Mouse (Mus musculus) gastrocnemius, adult 8-10 months (tissue): ENCODE measurements around the gene Megf11. TPM values are rescaled to one million over a fixed set of nuclear protein-coding genes. Genes with fewer than 3 reads are reported as not detected.

ENCODE experiments used
- DNase-seq, 2 experiments: peaks; one replicate each; pipeline ENCODE4 v3.0.0; 2022; ENCODE audit warnings: low spot score in 2 of 2
- microRNA-seq: library from miRNA; unstranded; fragments of <30 nt; microRNA quantifications from one replicate; pipeline ENCODE4 v1.2.0, GENCODE M21; 2022
- total RNA-seq, 4 experiments: library from RNA; stranded (reverse); gene quantifications; 2 replicates each; pipeline ENCODE4 v1.2.4; 2022

Gene Megf11
- total RNA-seq, 4 experiments from 2014 or later = 0.05 to 0.13 (median 0.07) TPM

DNA sequence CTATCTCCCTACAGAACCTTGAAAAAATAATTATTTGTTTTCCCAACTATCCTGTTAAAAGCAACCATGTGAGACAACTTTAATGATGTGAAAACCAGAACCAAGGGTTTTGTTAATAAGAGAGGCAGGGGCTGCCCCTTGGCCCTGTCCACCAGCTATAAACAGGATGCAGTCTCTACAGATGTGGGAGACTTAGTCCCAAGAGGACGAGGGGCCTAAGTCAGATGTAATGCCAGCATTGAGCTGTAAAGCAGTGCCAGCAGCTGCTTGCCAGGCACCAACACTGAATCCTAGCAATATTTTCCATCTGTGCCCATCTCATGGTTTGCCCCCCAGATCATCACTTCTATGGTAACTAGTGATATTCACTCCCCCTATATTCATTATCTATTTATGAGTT, 357.0 kb downstream of the Megf11 start:
- DNase-seq = no peak

DNA sequence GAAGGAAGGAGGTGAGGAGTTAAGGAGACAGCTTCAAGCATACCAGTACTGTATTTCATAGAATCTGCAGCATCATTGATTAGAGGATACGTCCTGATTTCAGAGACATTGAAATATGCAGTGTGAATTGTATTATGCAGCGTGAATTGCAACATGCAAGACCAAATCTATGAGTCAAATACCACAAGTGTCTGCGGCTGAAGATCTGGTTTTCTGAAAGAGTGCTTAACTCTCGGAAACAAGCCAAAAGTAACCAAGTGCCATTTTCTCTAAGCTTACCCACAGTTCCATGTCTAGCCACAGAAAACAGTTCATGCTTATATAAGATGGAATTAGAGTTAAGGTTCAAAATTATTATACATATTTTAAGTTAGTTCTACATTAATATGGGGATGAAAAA, 362.3 kb downstream of the Megf11 start:
- DNase-seq = no peak

GRCm38 (mm10) chr9:64749314-64749713, 363.9 kb downstream of the Megf11 start:
- DNase-seq = no peak

DNA sequence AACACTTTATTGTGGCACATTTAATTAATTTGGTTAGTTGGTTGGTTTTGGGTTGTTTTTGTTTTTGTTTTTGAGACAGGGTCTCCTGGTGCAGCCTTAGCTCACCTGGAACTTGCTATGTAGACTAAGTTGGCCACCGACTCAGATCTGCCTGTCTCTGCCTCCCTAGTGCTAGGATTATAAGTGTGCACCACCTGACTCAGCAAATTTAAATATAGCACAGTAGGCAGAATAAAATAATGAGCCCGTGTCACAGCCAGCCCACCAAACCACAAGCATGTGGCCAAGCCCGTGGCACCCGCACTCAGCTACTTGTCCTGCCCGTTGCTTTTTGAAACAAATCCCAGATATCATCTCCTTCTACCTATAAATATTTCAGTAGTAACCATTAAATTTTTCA, 367.1 kb downstream of the Megf11 start:
- no peak for DNase-seq

DNA sequence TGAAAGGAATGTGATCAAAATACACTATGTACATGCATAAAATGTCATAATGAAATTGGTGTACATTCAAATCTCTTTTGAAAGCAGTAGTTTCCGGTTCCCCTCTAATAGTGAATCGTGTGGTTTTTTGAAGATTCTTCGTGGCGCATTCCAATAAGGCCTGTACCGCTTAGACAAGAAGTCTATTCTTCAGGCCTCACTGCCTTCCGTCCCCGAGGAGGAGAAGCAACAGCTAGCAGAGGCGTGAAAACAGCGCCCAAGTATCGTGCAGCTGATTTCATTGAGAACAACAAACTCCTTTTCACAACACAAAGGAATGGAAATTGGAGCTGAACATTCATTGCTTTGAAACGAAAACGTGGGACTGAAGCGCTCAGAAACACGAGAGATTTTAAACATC, 372.6 kb downstream of the Megf11 start:
- no peak for DNase-seq

Small RNA genes within 50 kb of the gene (microRNA-seq; reads per million reads assigned to microRNA genes)
- gene Gm47308 = not detected

Other genes starting within 250 kb of the Megf11 start
- under 1 TPM; 0.13 to 0.44 (median 0.37) TPM for gene Zwilch, start 212.5 kb upstream of the Megf11 start, total RNA-seq
- 100 to 1,000 TPM; 608 to 758 (median 650) TPM for gene Rpl4, start 212.3 kb upstream of the Megf11 start, total RNA-seq
- gene Snapc5, start 206.4 kb upstream of the Megf11 start, total RNA-seq = 10 to 100 TPM; 18.2 to 20.0 (median 18.5) TPM
- 1 to 10 TPM; 1.5 to 3.6 (median 2.6) TPM for gene Uchl4, start 150.4 kb upstream of the Megf11 start, total RNA-seq
- gene Map2k1, start 132.0 kb upstream of the Megf11 start, total RNA-seq = 10 to 100 TPM; 59.2 to 62.4 (median 60.6) TPM
- gene Tipin, start 104.0 kb upstream of the Megf11 start, total RNA-seq = 10 to 100 TPM; 10.8 to 14.9 (median 11.9) TPM
- gene Dis3l, start 44.3 kb upstream of the Megf11 start, total RNA-seq = 10 to 100 TPM; 22.4 to 29.0 (median 24.4) TPM